Mouse (Mus musculus) embryonic facial prominence, embryonic 11.5 days (tissue): Measurements from ENCODE around the gene Nsun3. TPM values are rescaled to one million over a fixed set of nuclear protein-coding genes. Genes with fewer than 3 reads are reported as not detected.

Experiments
- microRNA-seq: library from miRNA; unstranded; fragments of <30 nt; microRNA quantifications from one replicate; pipeline ENCODE4, GENCODE M21; 2016; ENCODE audit warnings: borderline number of aligned reads
- polyA plus RNA-seq: library from polyadenylated mRNA; unstranded; fragments of >200 nt; fragmentation: Nextera tagmentation; extraction: Ambion mirVana; gene quantifications from 2 replicates; pipeline ENCODE4 v1.2.1, GENCODE M21; 2014

Nsun3 gene
- polyA plus RNA-seq, 1 experiment from 2014 or later = 5.8 TPM

Small RNA genes within 50 kb of the gene (microRNA-seq; reads per million reads assigned to microRNA genes)
- not detected for gene Gm25986

Other genes starting within 250 kb of the Nsun3 start
- 0.31 and 0.40 TPM in 2 replicates for gene Stx19, start 27.9 kb upstream of the Nsun3 start, polyA plus RNA-seq
- gene Arl13b, start 60.2 kb upstream of the Nsun3 start, polyA plus RNA-seq = 19.9 and 22.6 TPM in 2 replicates
- gene Pros1, start 67.5 kb upstream of the Nsun3 start, polyA plus RNA-seq = 24.1 and 26.1 TPM in 2 replicates